Mouse (Mus musculus): Measurements from ENCODE around the gene Nlk.
A peak's percentile ranks its signal among the peaks of the same experiment; 100 is the strongest.

- TF ChIP-seq TCF12 (IDR thresholded peaks at IDR 0.05; ENCODE audit: low read depth, low read length) (no peak), BHLHE40 (IDR thresholded peaks at IDR 0.05; ENCODE audit: low read depth, low read length) (no peak), GABPA (IDR thresholded peaks at IDR 0.05; ENCODE audit: insufficient replicate concordance, low read depth, low read length) (no peak), CTCF (conservative IDR thresholded peaks at IDR 0.05 in 1 of 2, IDR thresholded peaks at IDR 0.05 in 1 of 2; ENCODE audit: low read depth in 2 of 2, low read length in 2 of 2) (peak in 1 of 2 experiments; percentile 43; a peak in 2 of 4 replicates), JUND (conservative IDR thresholded peaks at IDR 0.05; ENCODE audit: low read depth, low read length) (no peak), ZKSCAN1 (IDR thresholded peaks at IDR 0.05; ENCODE audit: borderline replicate concordance, low read depth, low read length) (no peak), POLR2A (IDR thresholded peaks at IDR 0.05; ENCODE audit: low read depth, low read length) (no peak), KAT2A (IDR thresholded peaks at IDR 0.05; ENCODE audit: insufficient replicate concordance, low read length) (no peak), CHD2 (IDR thresholded peaks at IDR 0.05; ENCODE audit: low read length) (no peak), ETS1 (conservative IDR thresholded peaks at IDR 0.05; ENCODE audit: low read depth, low read length) (no peak), POLR2AphosphoS2 (IDR thresholded peaks at IDR 0.05; ENCODE audit: low read depth, low read length) (no peak), MAFK (IDR thresholded peaks at IDR 0.05; ENCODE audit: insufficient replicate concordance, low read length) (no peak)
Measured at GRCm38 (mm10) chr11:78534516-78534915, 162.7 kb downstream of the Nlk start.
